Mouse (Mus musculus): ENCODE measurements around the gene Phf20.

Phf20 gene

GRCm38 (mm10) chr2:156272553-156272952 lies 76.3 kb downstream of the Phf20 start:
- DNase-seq: no peak

GRCm38 (mm10) chr2:156278226-156279017 lies 82.2 kb downstream of the Phf20 start:
- DNase-seq: peak; percentile 85

- no peak for DNase-seq
Observed at GRCm38 (mm10) chr2:156281227-156281626, 85.0 kb downstream of the Phf20 start.

GRCm38 (mm10) chr2:156285161-156285560 lies 88.9 kb downstream of the Phf20 start:
- no peak for DNase-seq

- no peak for DNase-seq
Observed at GRCm38 (mm10) chr2:156286733-156287132, 90.5 kb downstream of the Phf20 start.

GRCm38 (mm10) chr2:156288222-156288621 lies 92.0 kb downstream of the Phf20 start:
- no peak for DNase-seq

- DNase-seq: no peak
Observed at GRCm38 (mm10) chr2:156289552-156290160, 93.4 kb downstream of the Phf20 start.

- DNase-seq: no peak
Observed at GRCm38 (mm10) chr2:156291998-156292397, 95.7 kb downstream of the Phf20 start.

GRCm38 (mm10) chr2:156295601-156296063 lies 99.4 kb downstream of the Phf20 start:
- DNase-seq: no peak

- DNase-seq: no peak
Observed at GRCm38 (mm10) chr2:156296190-156296589, 99.9 kb downstream of the Phf20 start.

- no peak for DNase-seq
Observed at GRCm38 (mm10) chr2:156297653-156298052, 101.4 kb downstream of the Phf20 start.

- DNase-seq: peak; percentile 55
Observed at GRCm38 (mm10) chr2:156298458-156298857, 102.2 kb downstream of the Phf20 start.

- DNase-seq: no peak
Observed at GRCm38 (mm10) chr2:156302063-156302462, 105.8 kb downstream of the Phf20 start.

- no peak for DNase-seq
Observed at GRCm38 (mm10) chr2:156304351-156304750, 108.1 kb downstream of the Phf20 start.

GRCm38 (mm10) chr2:156305818-156306217 lies 109.6 kb downstream of the Phf20 start:
- peak; percentile 25 for DNase-seq

GRCm38 (mm10) chr2:156307261-156307660 lies 111.0 kb downstream of the Phf20 start:
- no peak for DNase-seq

- no peak for DNase-seq
Observed at GRCm38 (mm10) chr2:156309948-156310347, 113.7 kb downstream of the Phf20 start.

- no peak for DNase-seq
Observed at GRCm38 (mm10) chr2:156310455-156310854, 114.2 kb downstream of the Phf20 start.

GRCm38 (mm10) chr2:156310945-156311344 lies 114.7 kb downstream of the Phf20 start:
- DNase-seq: no peak

- DNase-seq: no peak
Observed at GRCm38 (mm10) chr2:156311441-156311840, 115.2 kb downstream of the Phf20 start.

GRCm38 (mm10) chr2:156311841-156312291 lies 115.6 kb downstream of the Phf20 start:
- DNase-seq: peak; percentile 49

- DNase-seq: peak; percentile 88
Observed at GRCm38 (mm10) chr2:156312297-156312897, 116.1 kb downstream of the Phf20 start, which contains the start of the genes Cnbd2 and Scand1. Cnbd2 (plus strand) TSS chr2:156312299. Scand1 (minus strand) TSS chr2:156312704.

- DNase-seq: no peak
Observed at GRCm38 (mm10) chr2:156313153-156313552, 116.9 kb downstream of the Phf20 start.

- no peak for DNase-seq
Observed at GRCm38 (mm10) chr2:156314811-156315210, 118.5 kb downstream of the Phf20 start.
